Mouse (Mus musculus): ENCODE measurements around the gene Tma7. TPM values are rescaled to one million over a fixed set of nuclear protein-coding genes. Genes with fewer than 3 reads are reported as not detected.

Tma7 gene
- polyA plus RNA-seq, 2 experiments: 92.4 to 504 TPM

- DNase-seq (ENCODE audit: low read depth in 3 of 3, low spot score in 3 of 3) (no peak), ATAC-seq (ENCODE audit: insufficient read depth) (no peak)
- Histone ChIP-seq H3K4me1 (replicated peaks; ENCODE audit: control insufficient read depth in 2 of 2, insufficient read depth in 2 of 2, low read length in 1 of 2) (peaks cover 0 to 8% of the 10 kb centered on the region in 2 experiments; a peak in 1 of 4 replicates), H3K4me3 (ENCODE audit: insufficient read depth in 1 of 2, low read depth in 2 of 2, low read length in 2 of 2) (no peak overlapping the region), H3K9me3 (ENCODE audit: control insufficient read depth, low read length) (no peaks in the 10 kb centered on the region), H3K9ac (replicated peaks) (no peak overlapping the region), H3K27ac (no peak overlapping the region), H3K4me2 (ENCODE audit: low read depth) (no peak overlapping the region), H3K36me3 (replicated peaks; ENCODE audit: control insufficient read depth, insufficient read depth, low read depth) (no peaks in the 10 kb centered on the region), H3K27me3 (ENCODE audit: control insufficient read depth, insufficient read depth, low read length) (no peaks in the 10 kb centered on the region; the same call in 1 of the 2 replicates)
- WGBS (ENCODE audit: insufficient replicate concordance): 59% methylated on average over 5 of the region's 5 CpGs
- TF ChIP-seq CTCF (IDR thresholded peaks at IDR 0.05; ENCODE audit: low read depth): no peak
- TF ChIP-seq EP300 (IDR thresholded peaks at IDR 0.05; ENCODE audit: low read depth): no peak
Measured at GRCm38 (mm10) chr9:109101933-109102445, 19.6 kb upstream of the Tma7 start.

GRCm38 (mm10) chr9:109100307-109100928 is 18.0 kb upstream of the Tma7 start:
- no peak for DNase-seq (ENCODE audit: low read depth in 3 of 3, low spot score in 3 of 3)
- peaks cover 0 to 10% of the 10 kb centered on the region in 2 experiments; a peak in 1 of 4 replicates for H3K4me1 ChIP-seq (replicated peaks; ENCODE audit: control insufficient read depth in 2 of 2, insufficient read depth in 2 of 2, low read length in 1 of 2)
- no peaks in the 10 kb centered on the region for H3K36me3 ChIP-seq (replicated peaks; ENCODE audit: control insufficient read depth, insufficient read depth, low read depth)
- H3K9ac ChIP-seq (replicated peaks): no peak overlapping the region
- no peak overlapping the region for H3K4me3 ChIP-seq (ENCODE audit: insufficient read depth in 1 of 2, low read depth in 2 of 2, low read length in 2 of 2)
- WGBS (ENCODE audit: insufficient replicate concordance): 60% methylated on average over 20 of the region's 20 CpGs
- H3K4me2 ChIP-seq (ENCODE audit: low read depth): no peak overlapping the region
- H3K9me3 ChIP-seq (ENCODE audit: control insufficient read depth, low read length): no peaks in the 10 kb centered on the region
- no peak for TF ChIP-seq CTCF (IDR thresholded peaks at IDR 0.05; ENCODE audit: low read depth)
- TF ChIP-seq EP300 (IDR thresholded peaks at IDR 0.05; ENCODE audit: low read depth): no peak
- no peak overlapping the region for H3K27ac ChIP-seq
- H3K27me3 ChIP-seq (ENCODE audit: control insufficient read depth, insufficient read depth, low read length): peaks cover 16% of the 10 kb centered on the region
- no peak for ATAC-seq (ENCODE audit: insufficient read depth)

GRCm38 (mm10) chr9:109098969-109099368 is 16.6 kb upstream of the Tma7 start:
- no peaks in the 10 kb centered on the region for H3K9me3 ChIP-seq (ENCODE audit: control insufficient read depth, low read length)
- no peak for TF ChIP-seq CTCF (IDR thresholded peaks at IDR 0.05; ENCODE audit: low read depth)
- no peak for TF ChIP-seq EP300 (IDR thresholded peaks at IDR 0.05; ENCODE audit: low read depth)
- peaks cover 30% of the 10 kb centered on the region for H3K27me3 ChIP-seq (ENCODE audit: control insufficient read depth, insufficient read depth, low read length)
- H3K4me1 ChIP-seq (replicated peaks; ENCODE audit: control insufficient read depth in 2 of 2, insufficient read depth in 2 of 2, low read length in 1 of 2): peaks cover 0 to 10% of the 10 kb centered on the region in 2 experiments; a peak in 1 of 4 replicates
- ATAC-seq (ENCODE audit: insufficient read depth) (no peak), DNase-seq (ENCODE audit: low read depth in 3 of 3, low spot score in 3 of 3) (no peak)
- WGBS (ENCODE audit: insufficient replicate concordance): 63% methylated on average over 6 of the region's 6 CpGs
- H3K9ac ChIP-seq (replicated peaks): no peak overlapping the region
- H3K36me3 ChIP-seq (replicated peaks; ENCODE audit: control insufficient read depth, insufficient read depth, low read depth): no peaks in the 10 kb centered on the region
- no peak overlapping the region for H3K27ac ChIP-seq
- H3K4me3 ChIP-seq (ENCODE audit: insufficient read depth in 1 of 2, low read depth in 2 of 2, low read length in 2 of 2): no peak overlapping the region
- no peak overlapping the region for H3K4me2 ChIP-seq (ENCODE audit: low read depth)

GRCm38 (mm10) chr9:109098366-109098765 is 16.0 kb upstream of the Tma7 start:
- WGBS (ENCODE audit: insufficient replicate concordance): 74% methylated on average over 8 of the region's 8 CpGs
- peaks cover 30% of the 10 kb centered on the region for H3K27me3 ChIP-seq (ENCODE audit: control insufficient read depth, insufficient read depth, low read length)
- DNase-seq (ENCODE audit: low read depth in 3 of 3, low spot score in 3 of 3) (no peak), ATAC-seq (ENCODE audit: insufficient read depth) (no peak)
- no peaks in the 10 kb centered on the region for H3K9me3 ChIP-seq (ENCODE audit: control insufficient read depth, low read length)
- no peaks in the 10 kb centered on the region for H3K36me3 ChIP-seq (replicated peaks; ENCODE audit: control insufficient read depth, insufficient read depth, low read depth)
- TF ChIP-seq CTCF (IDR thresholded peaks at IDR 0.05; ENCODE audit: low read depth) (no peak), EP300 (IDR thresholded peaks at IDR 0.05; ENCODE audit: low read depth) (no peak)
- H3K9ac ChIP-seq (replicated peaks): no peak overlapping the region
- no peak overlapping the region for H3K4me3 ChIP-seq (ENCODE audit: insufficient read depth in 1 of 2, low read depth in 2 of 2, low read length in 2 of 2)
- 0 out of 2 replicates have a peak overlapping the region, but pooled peaks have one; percentile 6 for H3K4me2 ChIP-seq (ENCODE audit: low read depth)
- peaks cover 0 to 10% of the 10 kb centered on the region in 2 experiments; a peak in 1 of 4 replicates for H3K4me1 ChIP-seq (replicated peaks; ENCODE audit: control insufficient read depth in 2 of 2, insufficient read depth in 2 of 2, low read length in 1 of 2)
- no peak overlapping the region for H3K27ac ChIP-seq

DNA sequence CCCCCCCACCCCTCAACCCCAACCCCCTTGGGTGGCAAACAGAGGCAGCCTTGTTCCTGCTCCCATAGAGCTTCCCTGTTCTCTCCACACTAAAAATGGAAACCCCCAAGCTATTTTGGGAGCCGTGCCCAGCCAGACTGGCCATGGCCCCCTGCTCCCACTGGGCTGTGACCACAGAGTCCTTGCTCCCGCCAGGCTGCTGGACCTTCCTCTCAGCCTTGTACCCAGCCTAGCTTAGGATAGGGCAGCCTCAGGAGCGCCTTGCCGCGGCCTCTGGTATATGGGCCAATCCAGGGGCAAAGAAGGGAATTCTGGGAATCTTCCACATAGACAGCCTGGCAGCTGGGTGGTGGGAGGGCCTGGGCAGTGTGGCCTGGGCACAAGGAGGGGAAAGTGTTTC is 15.4 kb upstream of the Tma7 start:
- Histone ChIP-seq H3K9ac (replicated peaks) (no peak overlapping the region), H3K4me3 (ENCODE audit: insufficient read depth in 1 of 2, low read depth in 2 of 2, low read length in 2 of 2) (no peak overlapping the region), H3K9me3 (ENCODE audit: control insufficient read depth, low read length) (no peaks in the 10 kb centered on the region), H3K27me3 (ENCODE audit: control insufficient read depth, insufficient read depth, low read length) (peaks cover 30% of the 10 kb centered on the region), H3K4me2 (ENCODE audit: low read depth) (peak overlapping the region; percentile 56; the same call in 1 of the 2 replicates), H3K36me3 (replicated peaks; ENCODE audit: control insufficient read depth, insufficient read depth, low read depth) (no peaks in the 10 kb centered on the region), H3K27ac (no peak overlapping the region), H3K4me1 (replicated peaks; ENCODE audit: control insufficient read depth in 2 of 2, insufficient read depth in 2 of 2, low read length in 1 of 2) (peaks cover 0 to 14% of the 10 kb centered on the region in 2 experiments; a peak in 2 of 4 replicates)
- DNase-seq (ENCODE audit: low read depth in 3 of 3, low spot score in 3 of 3): no peak
- no peak for TF ChIP-seq EP300 (IDR thresholded peaks at IDR 0.05; ENCODE audit: low read depth)
- TF ChIP-seq CTCF (IDR thresholded peaks at IDR 0.05; ENCODE audit: low read depth): no peak
- no peak for ATAC-seq (ENCODE audit: insufficient read depth)
- WGBS (ENCODE audit: insufficient replicate concordance): 45% methylated on average over 5 of the region's 5 CpGs

Measured in liver, embryonic 14.5 days (tissue).